Mouse (Mus musculus) mouse embryonic stem cell (cell line): ENCODE data around the gene Tmco4.
"Not testable (repeated sequence)": the region's sequence is repeated elsewhere in the genome, so short reads cannot be mapped to it uniquely, and the experiment has no call there.

Experiments used
- in situ Hi-C, 2 experiments: fragments of 300-500 bp; cut with MboI; formaldehyde crosslinking; loops; 1 replicate in 1 of 2; 3 replicates in 1 of 2; pipeline ENCODE4 v1.14.3; 2019 to 2020; ENCODE audit warnings: low sequenced_read_pairs in 2 of 2, low pct_unique_long_range_greater_than_20kb in 1 of 2, mixed read lengths in 1 of 2; ENCODE audit not compliant: unreplicated experiment in 1 of 2

Gene Tmco4

GRCm38 (mm10) chr4:138969736-138970135 lies 3.0 kb upstream of the Tmco4 start:
- in situ Hi-C loops: no loop called here

- in situ Hi-C loops: no loop called here
These were observed 1.3 kb upstream of the Tmco4 start for GRCm38 (mm10) chr4:138971371-138971770.

- in situ Hi-C loops: no loop called here
These were observed 405 bp upstream of the Tmco4 start for GRCm38 (mm10) chr4:138972139-138972826.

GRCm38 (mm10) chr4:138973719-138974115 lies 1.0 kb downstream of the Tmco4 start:
- in situ Hi-C loops: no loop called here

- in situ Hi-C loops: not testable (repeated sequence)
These were observed 1.9 kb downstream of the Tmco4 start for GRCm38 (mm10) chr4:138974540-138974939.

GRCm38 (mm10) chr4:138975194-138975593 lies 2.5 kb downstream of the Tmco4 start:
- in situ Hi-C loops: no loop called here

GRCm38 (mm10) chr4:138976046-138976445 lies 3.4 kb downstream of the Tmco4 start:
- in situ Hi-C loops: no loop called here

GRCm38 (mm10) chr4:138980021-138980420 lies 7.3 kb downstream of the Tmco4 start:
- in situ Hi-C loops: no loop called here

GRCm38 (mm10) chr4:138980771-138981420 lies 8.2 kb downstream of the Tmco4 start:
- in situ Hi-C loops: no loop called here

GRCm38 (mm10) chr4:138983422-138983821 lies 10.7 kb downstream of the Tmco4 start:
- in situ Hi-C loops: no loop called here

- in situ Hi-C loops: no loop called here
These were observed 12.1 kb downstream of the Tmco4 start for GRCm38 (mm10) chr4:138984744-138985143.

- in situ Hi-C loops: no loop called here
These were observed 13.6 kb downstream of the Tmco4 start for GRCm38 (mm10) chr4:138986280-138986679.

GRCm38 (mm10) chr4:138994389-138994788 lies 21.7 kb downstream of the Tmco4 start:
- in situ Hi-C loops: no loop called here

- in situ Hi-C loops: no loop called here
These were observed 23.7 kb downstream of the Tmco4 start for GRCm38 (mm10) chr4:138996410-138996809.

GRCm38 (mm10) chr4:138997121-138997520 lies 24.4 kb downstream of the Tmco4 start:
- in situ Hi-C loops: no loop called here

- in situ Hi-C loops: no loop called here
These were observed 25.9 kb downstream of the Tmco4 start for GRCm38 (mm10) chr4:138998611-138999010.

- in situ Hi-C loops: loop anchor here in 1 of 2 experiments (5.0 kb wide), 1 partner anchor 74 kb away; no protein-coding TSS in a partner anchor
These were observed 28.3 kb downstream of the Tmco4 start for GRCm38 (mm10) chr4:139001026-139001425.

- in situ Hi-C loops: loop anchor here in 1 of 2 experiments (5.0 kb wide), 1 partner anchor 74 kb away; no protein-coding TSS in a partner anchor
These were observed 28.7 kb downstream of the Tmco4 start for GRCm38 (mm10) chr4:139001433-139001832.

- in situ Hi-C loops: loop anchor here in 1 of 2 experiments (5.0 kb wide), 1 partner anchor 77 kb away; no protein-coding TSS in a partner anchor
These were observed 31.4 kb downstream of the Tmco4 start for GRCm38 (mm10) chr4:139004067-139004466.

GRCm38 (mm10) chr4:139005214-139005613 lies 32.5 kb downstream of the Tmco4 start:
- in situ Hi-C loops: no loop called here
